Mouse (Mus musculus) natural killer cell, adult 2 months (primary cell): ENCODE measurements around the gene Hebp1.

Source experiments
- DNase-seq, 2 experiments: peaks; one replicate each; pipeline ENCODE4 v3.0.0; 2022; ENCODE audit warnings: low spot score in 2 of 2

Hebp1 gene

DNA sequence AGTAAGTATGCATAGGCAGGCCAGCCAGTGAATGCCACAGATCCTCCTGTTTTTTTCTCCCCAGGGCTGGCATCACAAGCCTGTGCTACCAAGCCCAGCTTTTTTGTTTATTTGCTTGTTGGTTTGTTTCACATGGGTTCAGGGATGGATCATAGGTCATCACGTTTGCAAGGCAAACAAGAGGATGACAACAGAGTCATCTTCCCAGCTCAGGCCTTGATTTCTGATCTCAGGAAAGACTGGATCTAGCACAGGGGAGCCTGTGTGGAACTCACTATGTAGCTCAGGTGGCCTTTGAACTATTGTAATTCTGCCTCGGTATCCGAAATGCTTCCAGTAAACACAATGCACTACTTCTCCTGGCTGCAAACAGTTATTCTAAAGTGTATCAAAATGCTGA, 35.5 kb downstream of the Hebp1 start:
- DNase-seq: no peak

DNA sequence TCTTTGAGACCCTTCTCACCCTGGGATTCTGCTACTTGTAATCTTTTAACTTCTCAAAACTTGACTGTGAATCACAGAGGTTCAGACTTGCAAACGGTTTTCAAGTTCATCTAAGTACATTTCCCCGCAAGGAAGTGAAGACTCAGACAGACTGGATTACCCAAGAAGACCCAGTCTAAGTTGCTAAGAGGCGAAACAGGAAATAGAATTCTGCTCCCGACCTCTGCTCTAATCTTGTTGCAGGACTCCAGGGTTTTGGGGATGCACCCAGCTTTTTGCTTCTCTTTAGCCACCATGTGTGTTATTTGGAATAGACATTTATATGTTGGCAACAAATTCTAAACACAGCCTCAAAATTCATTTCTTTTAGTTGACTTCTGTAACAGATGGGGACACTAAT, 36.5 kb downstream of the Hebp1 start:
- no peak for DNase-seq

DNA sequence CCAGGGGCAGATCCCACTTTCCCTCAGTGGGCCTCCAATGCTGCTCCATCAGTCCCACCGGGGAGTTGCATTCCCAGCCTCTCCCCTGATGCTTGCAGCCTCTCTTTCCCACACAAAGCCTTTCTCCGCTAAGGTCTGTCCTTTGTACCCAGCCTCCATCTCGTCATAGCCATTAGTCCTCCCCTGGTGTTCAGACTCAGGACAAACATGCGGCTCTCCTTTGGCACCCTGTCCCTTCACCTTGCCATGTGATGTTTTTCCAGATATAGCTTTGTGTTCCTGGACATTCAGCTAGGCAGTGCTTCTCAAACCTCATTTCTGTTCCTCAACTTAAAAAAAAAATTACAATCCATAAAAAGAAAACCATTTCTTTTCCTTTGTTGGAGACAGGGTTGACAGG, 39.3 kb downstream of the Hebp1 start:
- DNase-seq: no peak

DNA sequence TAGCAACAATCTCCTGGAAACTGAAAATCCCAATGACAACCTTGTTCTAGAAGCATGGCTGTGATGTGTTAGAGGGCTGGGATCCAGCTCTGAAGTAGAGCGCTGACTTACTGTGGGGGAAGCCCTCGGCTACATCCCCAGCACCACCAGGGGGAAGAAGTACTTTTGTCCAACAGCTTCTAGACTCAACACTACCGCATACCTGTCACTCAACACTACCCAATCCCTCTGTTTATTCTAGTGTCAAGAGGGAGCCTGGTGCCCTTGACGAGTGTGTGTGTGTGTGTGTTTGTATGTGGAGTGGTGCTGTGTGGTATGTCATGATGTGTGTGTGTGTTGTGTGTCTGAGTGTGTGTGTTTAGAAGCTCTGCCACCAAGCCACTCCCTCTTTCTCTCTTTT, 40.3 kb downstream of the Hebp1 start:
- DNase-seq: no peak

DNA sequence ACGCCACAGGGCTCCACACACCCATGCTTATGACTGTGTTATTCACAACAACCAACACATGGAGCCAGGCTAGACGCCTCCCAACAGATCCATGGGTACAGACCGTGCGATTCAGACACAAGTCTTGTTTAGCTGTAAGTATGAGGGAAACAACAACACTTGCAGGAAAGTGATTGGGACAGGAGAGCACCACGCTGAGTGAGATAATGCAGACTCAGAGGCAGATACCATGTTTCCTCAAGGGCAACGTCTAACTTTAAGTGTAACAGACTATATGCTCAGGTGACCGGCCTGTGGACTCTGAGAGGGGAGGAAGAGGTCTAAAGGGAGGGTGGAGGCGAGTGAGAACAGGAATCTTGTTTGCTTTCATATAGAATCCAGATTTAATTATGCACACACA, 41.2 kb downstream of the Hebp1 start:
- no peak for DNase-seq

DNA sequence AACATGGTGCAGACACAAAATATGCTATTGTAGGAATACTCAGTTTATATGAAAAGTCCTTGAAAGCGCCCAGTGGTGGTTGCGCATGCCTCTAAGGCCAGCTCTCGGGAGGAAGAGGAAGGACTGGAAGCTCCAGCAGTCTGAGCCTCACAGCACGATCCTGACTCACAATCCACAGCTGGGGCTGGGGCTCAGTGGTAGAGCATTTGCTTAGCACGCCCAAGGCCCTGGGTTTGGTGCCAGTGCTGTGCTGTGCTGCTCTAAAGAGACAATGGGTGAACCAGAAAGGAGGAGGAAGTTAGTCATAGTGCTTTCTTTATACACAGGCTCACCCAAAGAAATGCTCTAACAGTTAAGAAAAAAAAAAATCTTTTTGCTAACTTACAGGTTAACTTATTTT, 44.1 kb downstream of the Hebp1 start:
- no peak for DNase-seq

DNA sequence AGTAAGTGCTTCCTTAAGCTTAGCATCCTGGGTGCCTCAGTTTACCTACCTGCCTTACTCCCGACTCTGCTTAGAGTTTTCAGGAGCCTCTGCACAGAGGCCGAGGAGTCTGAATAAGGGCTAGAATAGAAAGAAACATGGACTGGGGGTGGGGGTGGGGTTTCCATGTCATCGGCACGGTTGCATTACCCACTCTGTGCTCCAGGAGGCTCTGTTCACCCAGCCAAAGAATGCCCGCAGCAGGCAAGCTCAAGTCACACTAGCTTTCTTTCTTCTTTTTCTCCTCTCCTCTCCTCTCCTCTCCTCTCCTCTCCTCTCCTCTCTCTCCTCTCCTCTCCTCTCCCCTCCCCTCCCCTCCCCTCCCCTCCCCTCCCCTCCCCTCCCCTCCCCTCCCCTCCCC, 47.5 kb downstream of the Hebp1 start:
- no peak for DNase-seq

DNA sequence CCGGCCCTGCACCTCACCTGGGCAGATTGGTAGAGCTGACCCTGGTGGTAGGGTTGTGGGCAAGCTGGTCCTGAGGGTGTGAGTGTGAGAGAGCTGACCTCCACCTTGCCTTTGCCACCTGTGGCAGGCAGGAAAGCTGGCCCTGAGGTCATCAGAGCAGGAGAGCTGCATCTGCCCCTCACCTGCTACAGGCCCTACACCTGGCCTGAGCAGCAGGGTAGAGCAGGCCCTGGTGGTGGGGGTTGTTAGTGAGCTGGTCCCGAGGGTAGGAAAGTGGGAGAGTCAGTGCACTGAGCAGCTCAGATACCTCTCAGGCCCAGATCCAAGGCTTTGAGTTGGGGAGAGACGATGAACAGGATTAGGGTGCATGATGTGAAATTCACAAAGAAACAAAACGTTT, 48.1 kb downstream of the Hebp1 start:
- DNase-seq: no peak

DNA sequence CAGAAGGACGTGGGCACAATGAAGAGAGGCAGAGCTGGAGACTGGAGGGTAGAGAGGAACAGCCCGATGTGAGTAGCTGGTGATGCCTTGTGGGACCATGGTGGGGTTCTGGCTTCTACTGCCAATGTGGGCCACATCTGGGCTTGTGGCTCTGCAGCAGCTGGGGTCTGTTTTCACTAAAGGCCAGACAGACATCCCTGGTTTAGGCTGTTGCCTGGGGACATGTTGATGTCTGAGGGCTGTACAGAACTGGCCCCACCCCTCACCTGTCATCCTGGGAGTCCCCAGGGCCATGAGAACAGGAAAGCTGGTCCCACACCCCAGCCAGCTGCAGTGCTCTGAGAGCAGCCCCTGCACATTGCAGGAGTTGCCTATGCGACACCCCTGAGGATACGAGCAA, 48.6 kb downstream of the Hebp1 start:
- DNase-seq: no peak

DNA sequence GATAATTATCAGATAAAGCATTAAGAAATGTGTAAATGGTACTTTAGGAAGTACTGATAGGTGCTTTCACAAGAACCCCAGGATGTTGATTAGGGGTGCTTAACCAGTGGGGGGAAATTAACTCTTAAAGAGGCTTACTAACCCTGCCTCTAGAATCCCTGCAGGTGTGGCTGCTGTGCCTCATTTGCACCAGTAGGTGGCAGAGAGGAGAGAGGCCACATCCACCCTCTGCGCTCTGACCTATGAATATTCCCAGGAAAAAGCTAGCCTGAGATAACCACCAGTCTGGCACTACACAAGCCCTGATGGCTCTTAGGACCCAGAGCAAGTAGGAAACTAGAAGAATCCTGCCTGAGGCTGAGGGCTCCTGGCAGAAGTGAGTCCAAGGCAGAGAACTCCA, 49.3 kb downstream of the Hebp1 start:
- DNase-seq: no peak

DNA sequence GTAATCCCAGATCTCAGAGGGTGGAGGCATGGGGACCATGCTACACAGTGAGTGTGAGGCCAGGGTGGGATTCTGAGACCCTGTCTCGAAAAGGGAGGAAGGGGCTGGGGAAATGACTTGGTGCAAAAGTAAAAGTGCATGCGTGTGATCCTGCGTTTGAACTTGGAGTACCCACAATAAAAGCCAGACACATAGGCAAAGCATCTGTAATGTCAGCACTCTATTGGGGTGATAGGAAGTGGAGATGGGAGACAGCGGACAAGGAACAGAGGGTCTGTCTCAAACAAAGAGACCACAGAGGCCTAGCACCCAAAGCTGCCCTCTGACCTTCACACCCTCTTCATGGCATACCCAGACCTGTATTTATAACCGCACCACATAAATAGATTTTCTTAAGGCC, 51.8 kb downstream of the Hebp1 start:
- DNase-seq: no peak

DNA sequence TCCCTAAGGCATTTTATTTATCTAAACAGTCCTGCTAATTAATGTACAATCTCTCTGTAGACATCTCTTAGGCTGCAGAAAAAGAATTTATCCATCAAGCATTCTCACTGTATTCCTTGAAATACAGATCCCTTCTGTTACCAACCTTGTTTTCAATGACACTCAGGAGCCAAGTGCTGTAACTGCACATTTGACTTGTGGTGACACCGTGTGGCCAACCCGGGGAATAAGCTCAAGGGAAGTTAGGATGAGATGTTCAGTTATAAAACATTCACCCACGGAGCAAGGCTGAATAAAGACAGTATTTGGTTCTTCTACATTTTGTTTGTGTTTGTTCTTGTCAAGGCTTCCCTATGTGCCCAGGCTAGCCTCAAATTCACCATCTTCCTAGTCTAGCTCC, 53.3 kb downstream of the Hebp1 start:
- DNase-seq: no peak

DNA sequence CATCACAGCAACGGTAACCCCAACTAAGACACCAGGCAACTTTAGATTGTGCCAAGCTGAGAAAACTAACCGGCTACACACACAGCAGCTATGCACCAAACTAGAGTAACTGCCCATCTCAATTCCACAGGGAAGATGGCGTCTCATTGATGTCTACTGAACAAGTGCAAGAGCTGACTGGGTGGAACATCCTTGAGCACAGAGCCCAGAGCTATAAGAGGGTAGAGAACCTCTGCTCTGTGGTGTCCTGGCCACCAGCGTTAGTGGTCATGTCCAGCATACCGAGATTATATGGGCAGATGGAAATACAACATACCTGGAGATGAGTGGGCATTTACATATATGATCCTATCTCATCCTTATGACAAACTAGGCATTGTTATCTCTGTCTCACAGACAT, 54.7 kb downstream of the Hebp1 start:
- DNase-seq: no peak

DNA sequence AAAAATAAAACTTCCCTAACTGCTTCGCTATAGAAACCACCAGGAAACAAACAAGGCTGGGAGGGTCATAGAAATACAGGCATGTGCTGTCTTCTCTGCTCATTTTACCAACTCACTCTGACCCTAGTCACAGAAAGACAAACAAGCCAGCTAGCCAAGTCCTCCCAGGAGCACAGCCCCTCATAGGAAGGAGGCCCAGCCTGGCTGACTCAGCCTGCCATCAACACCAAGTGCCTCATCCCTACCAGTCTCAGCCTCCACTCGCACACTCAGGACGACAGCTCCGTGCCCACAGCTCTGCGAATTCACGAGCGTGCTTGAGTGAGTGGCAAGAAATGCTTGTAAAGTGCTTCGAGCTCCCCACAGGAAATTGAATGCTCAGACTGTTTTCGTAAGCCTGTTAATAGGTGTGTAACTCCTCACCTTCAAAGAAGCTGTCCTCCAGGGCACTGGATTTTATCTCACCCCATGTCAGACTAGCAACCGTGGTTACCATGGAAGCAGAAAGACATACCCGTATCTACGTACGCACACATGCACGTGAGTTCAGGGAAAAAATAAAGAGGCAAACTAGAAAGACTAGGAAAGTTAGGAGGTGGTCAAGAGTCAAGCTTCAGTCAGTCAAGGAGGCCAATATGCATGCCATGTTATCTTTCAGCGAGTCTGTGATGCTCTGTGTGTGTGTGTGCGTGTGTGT, 56.2 kb downstream of the Hebp1 start:
- no peak for DNase-seq

DNA sequence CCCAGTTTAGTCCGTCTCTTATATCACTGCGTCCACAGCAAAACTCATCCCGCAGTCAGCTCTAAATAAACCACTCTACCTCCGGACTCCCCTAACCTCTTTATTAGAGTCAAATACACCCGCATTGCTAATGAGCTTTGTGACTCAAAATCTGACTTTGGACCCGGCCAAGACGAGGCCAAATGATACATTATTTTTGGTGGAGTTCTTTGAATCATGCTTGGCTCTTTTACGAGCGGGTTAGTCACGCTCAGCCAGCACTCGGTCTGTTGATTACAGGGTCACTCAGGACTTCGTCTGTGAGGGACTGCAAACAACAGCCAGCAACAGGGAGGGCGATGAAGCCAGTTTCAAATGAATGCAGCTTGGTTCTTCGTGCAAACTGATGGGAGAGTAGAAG, 59.1 kb downstream of the Hebp1 start:
- DNase-seq: no peak

DNA sequence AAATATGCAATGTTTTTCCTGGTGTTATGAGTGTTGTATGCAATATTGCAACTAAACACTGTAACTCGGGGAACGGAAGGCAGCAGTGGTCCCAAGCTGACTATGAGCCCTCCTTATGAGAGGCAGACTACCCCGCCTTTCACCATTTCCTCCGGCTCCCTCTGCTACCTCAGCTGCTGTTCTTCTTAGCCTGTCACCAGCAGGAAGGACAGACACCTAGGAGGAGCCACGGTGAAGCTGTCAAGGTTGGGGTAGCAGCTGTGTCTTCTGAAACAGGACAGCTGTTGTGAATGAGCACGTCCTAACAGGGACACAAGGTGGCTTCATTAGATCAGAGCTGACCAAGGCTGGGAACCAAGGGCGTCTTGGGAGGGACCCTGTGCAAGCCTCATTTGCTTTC, 59.6 kb downstream of the Hebp1 start:
- DNase-seq: no peak

DNA sequence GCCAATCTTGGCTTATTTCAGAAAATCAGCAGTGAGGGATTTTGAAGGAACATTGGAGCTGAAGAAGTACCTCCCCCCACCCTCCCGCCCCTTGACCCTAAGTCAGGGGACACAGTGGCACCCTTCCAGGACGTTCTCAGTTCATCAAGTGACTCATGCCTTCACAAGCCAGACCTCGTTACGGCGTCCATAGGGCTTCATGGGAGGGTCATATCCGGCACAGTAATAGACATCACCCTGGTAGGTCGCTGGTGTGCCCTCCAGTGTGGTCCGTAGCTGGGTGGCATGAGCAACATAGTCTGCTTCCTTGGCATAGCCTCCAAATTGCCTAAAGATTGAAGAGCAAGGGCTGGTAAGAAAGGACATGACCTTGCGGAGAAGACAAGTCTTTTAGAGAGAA, 60.1 kb downstream of the Hebp1 start:
- DNase-seq: no peak

DNA sequence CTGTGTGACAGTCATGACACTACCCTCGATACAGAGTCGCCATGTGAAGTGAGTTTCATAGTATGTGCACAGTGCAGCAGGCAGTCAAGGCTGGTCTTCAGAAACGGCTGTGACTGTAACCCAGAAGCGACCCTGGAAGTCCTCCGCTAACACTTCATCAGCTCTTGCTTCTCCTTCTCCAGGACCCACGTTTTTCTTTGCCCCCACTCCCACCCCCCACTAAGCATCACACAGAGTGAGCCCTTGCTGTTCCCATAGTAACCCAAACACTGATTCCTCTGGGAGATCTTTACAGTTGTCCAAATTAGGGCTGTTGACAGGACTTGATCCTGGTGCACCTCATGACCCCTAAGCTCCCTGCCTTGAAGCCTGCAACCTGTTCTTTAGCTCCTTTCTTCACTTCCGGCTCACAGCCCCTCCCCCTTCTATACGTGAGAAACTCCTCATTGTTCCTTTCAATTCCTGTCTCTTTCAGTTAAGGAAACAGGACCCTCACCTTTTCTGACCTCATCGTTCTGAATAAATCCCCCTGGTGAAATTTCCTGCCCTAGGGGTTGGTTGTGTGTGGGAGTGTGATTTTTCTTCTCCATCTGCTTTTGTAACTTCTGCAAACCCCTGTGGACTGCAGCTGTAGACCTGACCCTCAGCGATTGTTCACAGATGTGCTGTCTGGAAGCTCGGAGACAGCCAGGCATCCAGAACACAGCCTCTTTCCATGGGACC, 61.2 kb downstream of the Hebp1 start:
- DNase-seq: no peak

DNA sequence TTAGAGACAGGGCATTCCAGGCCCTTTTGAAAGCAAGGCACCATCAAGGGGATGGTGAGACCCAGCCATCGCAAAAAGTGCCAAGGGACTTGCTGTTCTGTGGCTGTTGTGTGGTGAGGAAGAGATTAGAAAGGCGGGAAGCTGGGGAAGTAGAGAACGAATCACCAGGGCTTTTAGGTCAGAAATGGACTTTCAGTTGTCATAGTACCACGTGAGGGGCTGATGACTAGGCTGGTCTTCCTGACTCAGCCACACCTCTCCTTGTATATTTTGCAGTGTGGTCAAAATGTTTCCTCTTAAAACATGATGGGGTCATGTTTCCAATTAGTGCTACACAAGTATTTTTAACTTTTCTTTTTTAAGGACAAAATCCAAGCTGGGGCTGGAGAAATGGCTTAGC, 62.1 kb downstream of the Hebp1 start:
- DNase-seq: no peak

DNA sequence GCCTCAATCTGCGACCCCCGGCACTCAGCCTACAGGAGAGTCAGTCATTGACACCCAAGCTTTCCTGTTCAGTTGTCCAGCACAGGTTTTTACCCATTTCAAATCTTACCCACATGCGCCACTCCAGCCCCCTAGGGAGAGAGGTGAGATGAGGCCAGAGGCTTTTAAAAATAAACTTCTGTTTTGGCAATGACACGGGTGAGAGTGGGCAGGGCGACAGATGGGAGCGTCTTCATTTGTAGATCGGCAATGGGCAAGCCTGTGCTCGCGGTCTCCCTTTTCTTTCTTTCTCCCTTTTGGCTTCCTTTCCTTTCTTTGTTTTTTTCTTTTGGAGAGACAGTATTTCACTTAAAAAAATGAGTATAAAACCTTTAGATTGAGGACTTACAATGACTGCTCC, 64.3 kb downstream of the Hebp1 start:
- no peak for DNase-seq

DNA sequence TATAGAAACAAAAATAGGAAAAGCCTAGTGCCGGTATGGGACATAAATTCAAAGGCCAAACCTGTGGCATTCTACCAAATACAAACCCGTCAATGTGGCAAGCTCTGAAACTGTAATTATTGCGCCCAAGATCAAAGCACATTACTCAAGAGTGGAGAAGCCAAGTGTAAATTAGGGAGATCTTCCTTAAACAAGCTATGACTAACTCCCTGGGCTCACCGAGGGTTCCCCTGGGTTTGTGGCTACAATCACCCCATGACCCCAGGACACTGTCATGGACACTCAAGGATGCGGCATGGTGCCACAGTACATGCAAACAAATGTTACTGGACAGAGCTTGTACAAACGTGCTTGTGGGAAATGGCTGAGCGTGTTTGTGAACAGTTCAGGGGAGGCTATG, 64.7 kb downstream of the Hebp1 start:
- no peak for DNase-seq

DNA sequence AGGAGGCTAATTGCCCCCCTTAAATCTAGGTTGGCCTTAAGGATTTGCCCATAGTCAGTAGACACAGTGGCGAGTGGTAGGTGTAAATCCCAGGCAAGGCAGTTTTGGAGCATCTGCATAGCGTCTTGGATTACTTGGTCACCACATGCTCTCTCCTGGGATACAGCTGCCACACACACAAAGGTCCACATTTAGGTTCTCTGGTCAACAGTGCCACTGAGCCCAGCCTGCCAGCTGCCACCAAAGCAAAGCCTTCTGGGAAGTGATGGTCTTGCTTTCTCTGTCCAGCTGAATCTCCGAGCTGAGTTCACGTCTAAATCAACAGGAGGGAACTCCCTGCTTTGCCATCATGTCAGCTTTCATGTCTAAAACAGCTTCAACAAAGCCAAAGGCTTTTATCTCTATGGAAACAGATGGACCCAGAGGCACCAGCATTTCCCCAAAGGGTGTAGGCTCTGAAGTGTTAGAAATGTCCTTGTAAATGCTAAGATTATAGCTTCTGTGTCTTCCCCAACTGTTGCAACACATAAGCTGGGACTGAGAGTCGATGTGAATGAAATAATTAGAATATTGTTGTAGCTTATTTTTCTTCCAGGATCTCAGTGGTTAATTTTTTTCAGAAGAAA, 73.0 kb downstream of the Hebp1 start:
- no peak for DNase-seq

DNA sequence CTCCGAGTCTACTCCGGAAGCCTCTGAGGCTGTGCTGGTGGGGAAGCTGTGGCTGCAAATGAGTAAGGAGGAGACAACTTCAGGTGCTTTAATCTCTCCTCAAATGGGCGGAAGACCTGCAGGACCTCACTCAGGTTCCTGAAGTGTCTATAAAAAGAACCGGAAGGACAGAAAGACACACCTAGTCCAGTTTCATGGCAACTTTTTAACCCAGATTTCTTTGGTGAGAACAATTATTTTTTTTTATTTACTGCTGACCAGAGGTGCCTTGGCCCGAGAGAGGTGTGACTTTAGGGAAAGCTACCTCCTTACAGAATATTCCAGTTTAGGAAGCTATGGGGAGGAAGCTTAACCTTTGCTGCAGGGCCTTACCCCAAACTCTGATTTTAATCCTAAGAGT, 79.6 kb downstream of the Hebp1 start, which contains the start of gene Gprc5d:
Gprc5d (minus strand) TSS at position 101 of the 400 bp plus-strand sequence.
- DNase-seq: no peak
